Mouse (Mus musculus): ENCODE data around the gene 4930447C04Rik.

DNA sequence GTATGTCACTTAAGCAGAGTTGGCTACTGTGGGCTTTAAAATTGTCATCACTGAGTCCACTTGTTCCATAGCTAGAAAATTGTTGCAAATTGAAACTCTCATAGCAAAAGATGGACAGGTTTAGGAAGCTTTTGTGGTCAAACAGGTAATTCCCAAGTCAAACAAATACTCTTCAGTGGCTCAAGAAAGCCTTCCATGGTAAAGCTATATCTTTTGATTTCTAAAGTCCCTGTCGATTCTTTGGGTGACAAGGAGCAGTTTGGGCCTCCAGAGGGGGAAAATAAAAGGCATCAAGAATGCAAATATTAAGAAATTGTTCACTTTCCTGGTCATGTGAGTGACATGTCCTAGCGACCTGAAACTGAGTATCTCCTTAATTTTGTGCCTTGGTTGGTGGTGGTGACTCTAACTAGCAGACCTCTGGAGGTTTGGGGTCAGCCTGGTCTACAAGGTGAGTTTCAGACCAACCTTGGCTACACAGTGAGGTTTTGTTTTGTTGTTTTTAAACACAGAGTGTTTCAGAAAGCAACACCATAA lies 3.1 kb upstream of the 4930447C04Rik start:
- no peak for TF ChIP-seq CTCF (IDR thresholded peaks at IDR 0.05)
- no peak for TF ChIP-seq EP300 (IDR thresholded peaks at IDR 0.05)
